Mouse (Mus musculus) CD4-positive, CD25-positive, alpha-beta regulatory T cell, adult 4 months (primary cell): ENCODE results near the gene Ofcc1. TPM values are rescaled to one million over a fixed set of nuclear protein-coding genes. Genes with fewer than 3 reads are reported as not detected.

Experiments
- ATAC-seq: one replicate; pipeline ENCODE4 v1.8.0; 2017
- polyA plus RNA-seq, 2 experiments: library from polyadenylated mRNA; unstranded; fragments of 100-300 nt; shearing (Covaris generic); gene quantifications; one replicate each; pipeline ENCODE4 v1.2.1; 2017

Ofcc1 gene
- polyA plus RNA-seq, 2 experiments from 2014 or later, result not detected

DNA sequence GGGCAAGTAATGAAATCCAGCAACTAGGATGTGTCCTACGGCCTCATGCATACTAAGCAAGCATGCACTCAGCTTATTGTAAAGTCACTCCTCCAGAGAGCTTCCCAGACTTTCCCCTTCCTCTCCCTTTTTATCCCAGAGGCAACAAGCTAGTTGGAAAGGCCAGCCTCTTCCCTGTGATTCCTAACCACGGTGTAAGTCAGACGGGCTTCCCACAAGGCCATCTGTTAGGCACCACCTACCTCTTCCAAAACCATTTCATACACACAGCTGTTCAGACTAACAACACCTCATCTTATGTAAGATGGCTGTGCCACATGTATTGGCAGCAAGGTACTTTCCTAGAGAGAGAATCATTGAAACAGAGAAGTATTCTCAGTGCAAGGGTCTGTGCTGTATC lies 124.9 kb downstream of the Ofcc1 start:
- ATAC-seq, result no peak

DNA sequence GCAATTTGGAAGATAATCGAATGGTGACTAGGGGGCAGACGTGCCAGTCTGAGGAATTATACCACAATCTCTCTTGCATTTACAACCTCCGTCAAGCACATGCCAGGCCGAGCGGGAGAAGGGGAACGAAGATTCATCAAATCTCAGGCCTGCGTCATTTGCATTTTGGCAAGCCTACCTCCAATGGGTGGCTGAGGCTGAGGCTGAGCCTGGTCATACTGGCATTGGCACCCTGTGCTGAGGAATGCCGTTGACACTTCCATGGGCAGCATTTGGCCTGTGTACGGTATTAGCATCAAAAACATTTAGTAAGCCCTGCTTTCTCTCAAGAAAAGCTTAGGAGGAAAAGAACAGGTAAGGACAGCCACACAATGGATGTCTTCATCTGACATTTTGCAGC lies 152.9 kb downstream of the Ofcc1 start:
- ATAC-seq, result no peak

- no peak for ATAC-seq
Observed at GRCm38 (mm10) chr13:40181786-40182185, 179.5 kb downstream of the Ofcc1 start.

DNA sequence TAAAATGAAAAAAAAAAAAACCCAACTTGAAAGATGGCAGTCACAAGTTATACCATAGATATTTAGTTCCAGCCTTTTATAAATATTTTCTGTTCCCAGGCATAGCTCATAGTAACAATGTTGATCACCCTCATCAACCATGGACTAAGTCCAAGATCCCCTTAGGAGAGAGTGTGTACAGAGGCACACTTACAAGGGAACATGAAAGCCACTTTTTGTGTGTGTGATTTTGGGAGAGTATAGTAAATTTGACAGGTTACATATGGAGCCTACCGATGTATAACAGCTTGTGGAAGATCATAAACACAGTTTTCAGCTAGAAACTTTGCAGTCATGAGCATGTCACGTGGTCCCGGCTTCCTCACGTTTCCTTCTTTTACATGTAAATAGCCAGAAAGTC lies 189.5 kb downstream of the Ofcc1 start:
- ATAC-seq, result no peak

- no peak for ATAC-seq
Observed at GRCm38 (mm10) chr13:40167871-40168270, 193.4 kb downstream of the Ofcc1 start.

DNA sequence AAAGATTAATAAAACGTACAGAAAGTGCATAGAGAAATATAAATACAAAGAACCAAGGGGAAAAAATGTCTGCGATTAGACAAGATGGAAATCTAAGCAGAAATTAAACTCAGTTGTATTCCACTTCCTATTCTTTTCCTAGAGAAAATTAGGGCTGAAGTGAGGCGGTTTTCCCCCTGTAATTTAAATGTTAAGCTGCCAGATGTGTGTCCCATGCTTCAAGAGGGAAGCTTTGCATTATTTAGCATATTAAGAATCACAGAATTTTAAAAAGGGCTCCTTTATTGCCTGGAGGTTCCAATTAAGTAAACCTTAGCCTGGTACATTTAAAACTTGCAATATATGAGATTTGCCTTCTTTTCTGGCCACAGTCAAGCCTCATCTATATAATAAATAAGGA lies 205.8 kb downstream of the Ofcc1 start:
- ATAC-seq, result no peak

- no peak for ATAC-seq
Observed at GRCm38 (mm10) chr13:40139906-40140305, 221.3 kb downstream of the Ofcc1 start.

DNA sequence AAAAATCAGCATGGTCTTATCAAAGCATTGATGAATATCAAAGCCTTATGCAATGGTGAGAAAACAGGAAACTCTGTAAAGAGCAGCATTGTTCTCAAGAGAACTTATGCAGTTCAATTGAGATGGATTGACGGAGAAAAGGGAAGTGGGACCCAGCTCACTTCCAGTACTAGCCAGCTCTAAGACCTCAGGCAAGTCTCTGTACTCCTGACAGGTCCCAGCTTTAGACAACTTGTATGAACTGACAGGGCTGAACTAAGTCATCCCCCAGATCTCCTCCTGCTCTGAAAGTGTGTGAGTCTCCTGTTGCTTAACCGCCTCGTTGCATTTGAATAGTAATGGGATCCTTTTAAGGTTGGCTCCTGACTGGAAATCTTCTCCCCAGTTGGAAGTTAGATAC lies 225.2 kb downstream of the Ofcc1 start:
- no peak for ATAC-seq

GRCm38 (mm10) chr13:40135670-40136069 lies 225.6 kb downstream of the Ofcc1 start:
- ATAC-seq, result no peak

- ATAC-seq, result no peak
Observed at GRCm38 (mm10) chr13:40123868-40124267, 237.4 kb downstream of the Ofcc1 start.

DNA sequence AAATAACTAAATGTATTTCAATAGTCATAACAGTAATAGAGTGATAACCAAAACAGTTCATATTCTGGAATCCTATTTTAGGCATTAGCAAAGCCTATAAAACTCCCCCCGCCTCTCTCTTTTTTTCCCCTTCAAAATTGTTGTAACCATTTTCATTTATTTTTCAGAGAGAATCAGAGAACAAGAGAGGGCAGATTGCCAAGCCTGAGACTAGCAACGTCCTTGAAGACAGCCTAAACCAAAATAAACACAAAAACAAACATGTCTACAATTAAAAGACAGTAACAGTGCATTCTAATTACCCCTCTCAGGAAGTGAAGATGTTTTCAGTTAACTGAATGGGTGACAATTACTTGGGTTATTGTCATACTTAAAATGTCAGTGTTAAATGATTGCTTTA lies 248.9 kb downstream of the Ofcc1 start:
- no peak for ATAC-seq

DNA sequence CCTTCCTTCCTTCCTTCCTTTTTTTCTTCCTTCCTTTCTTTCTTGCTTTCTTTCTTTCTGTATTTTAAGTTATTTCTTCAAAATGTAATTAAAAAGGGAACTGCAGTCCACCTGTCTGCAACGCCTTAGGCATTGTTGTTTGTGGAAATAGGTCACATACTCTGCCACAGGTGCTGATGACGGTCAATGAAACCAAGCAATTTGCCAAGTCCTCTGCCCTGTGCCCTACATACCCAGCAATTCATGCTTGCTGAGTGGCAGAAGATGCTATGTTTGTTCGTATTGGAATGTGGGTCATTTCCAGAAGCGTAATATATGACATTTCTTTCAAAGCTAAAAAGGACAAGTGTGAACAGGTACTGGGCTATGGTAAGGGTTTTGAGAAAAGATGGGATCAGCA lies 285.0 kb downstream of the Ofcc1 start:
- no peak for ATAC-seq

GRCm38 (mm10) chr13:40074850-40075416 lies 286.3 kb downstream of the Ofcc1 start:
- no peak for ATAC-seq

DNA sequence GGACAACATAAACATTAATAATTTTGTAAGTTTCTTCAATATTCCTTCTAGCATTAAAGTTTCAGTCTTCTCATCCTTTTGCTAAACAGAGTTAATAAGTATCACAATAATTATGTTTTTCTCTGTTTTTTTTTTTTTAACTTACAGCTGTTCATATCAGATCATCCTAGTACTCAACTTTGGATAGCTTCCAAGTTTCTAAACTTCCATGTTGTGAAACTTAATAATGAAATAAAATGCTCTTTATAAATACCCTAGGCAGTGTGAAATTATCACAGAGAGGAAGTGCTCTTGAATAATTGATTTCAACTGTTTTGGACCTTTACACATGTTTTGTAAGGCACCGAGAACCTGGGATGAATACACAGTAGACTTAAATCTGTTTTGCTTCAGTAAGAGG lies 291.2 kb downstream of the Ofcc1 start:
- no peak for ATAC-seq

DNA sequence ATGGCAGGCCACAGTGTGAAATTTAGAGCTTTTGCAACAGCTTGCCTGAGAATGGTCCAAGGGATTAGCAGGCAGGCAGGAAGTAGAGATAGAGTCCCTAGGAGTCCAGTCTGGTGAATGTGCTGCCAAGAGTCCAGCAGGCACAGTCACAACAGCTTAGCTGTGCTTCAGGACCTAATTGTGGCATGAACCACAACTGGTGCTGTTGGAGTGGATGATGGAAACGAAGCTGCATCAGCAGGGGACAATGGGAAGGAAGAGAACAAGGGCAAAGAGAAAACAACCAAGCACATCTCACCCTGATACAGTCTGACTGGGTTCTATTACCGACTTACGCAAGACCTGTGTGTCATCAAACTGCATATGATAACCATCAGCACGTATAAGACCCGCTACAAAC lies 300.0 kb downstream of the Ofcc1 start:
- ATAC-seq, result no peak

GRCm38 (mm10) chr13:40037881-40038280 lies 323.4 kb downstream of the Ofcc1 start:
- no peak for ATAC-seq

DNA sequence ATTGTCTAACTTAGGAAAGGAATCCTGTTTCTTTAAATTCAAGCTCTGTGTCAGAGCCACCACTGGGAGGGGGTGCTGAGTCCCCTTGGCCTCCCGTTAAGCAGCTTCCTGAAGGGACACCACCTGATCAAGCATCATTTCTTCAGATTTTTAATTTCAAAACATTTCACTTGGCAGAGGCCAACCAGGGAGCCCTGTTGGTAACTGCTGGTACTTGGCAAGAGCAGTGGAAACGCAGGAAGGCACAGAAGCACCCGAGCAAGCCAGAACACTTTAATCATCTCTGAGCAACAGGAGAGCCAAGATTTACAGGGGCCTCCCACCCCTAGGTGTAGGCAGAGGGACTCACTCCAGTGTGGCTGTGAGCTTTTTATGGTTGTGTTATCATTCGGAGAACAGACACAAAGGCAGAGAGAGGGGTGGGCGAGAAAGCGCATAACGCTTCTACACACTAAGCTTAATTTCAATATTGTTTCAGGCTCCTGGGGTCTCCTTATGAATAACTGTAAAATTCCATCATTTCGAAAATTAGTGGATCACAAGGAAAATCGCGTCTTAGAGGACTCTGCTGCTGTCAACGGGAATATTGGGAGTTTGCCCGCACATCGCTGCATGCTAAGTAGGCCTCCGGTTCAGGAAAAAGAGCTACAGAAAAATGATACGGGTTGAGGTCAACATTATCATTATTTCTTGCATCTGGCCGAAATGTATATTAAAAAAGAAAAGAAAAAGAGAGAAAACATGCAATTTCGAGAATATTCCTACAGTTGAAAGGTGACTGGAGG lies 324.1 kb downstream of the Ofcc1 start:
- ATAC-seq, result no peak

DNA sequence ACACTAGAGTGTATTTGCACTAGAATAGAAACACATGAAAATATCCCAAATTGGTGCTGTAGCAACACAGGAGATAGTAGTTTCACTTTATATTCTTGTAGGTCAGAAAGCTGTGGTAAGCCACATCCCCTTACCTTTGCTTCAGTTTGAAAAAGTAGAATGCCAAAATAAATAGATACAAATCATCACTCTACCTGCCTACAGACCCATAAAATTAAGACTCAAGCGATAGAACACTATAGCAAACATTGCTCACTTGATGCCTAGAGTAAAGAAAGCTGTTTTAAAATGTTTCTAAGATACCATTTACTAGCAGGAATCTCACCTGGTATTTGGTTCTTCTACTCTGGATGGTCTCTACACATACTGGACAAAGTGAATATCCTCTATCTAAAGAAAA lies 331.8 kb downstream of the Ofcc1 start:
- ATAC-seq, result no peak

DNA sequence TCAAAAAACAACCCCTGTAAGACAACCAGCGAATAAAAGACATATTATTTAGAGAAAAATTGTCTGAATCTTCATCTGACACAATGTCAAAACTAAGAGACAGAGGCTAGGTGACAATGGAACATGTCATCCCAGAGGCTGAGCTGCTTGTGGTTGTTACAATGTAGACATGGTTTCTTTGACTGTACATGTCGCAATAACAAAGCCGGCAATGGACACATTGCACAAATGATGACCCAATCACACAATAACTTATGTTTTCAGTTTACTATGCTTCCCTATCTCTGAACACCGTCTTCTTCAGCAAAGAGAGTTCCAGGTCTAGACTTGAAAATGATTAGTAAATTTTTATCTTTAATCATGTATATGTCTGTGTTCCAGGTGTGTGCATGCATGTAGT lies 332.4 kb downstream of the Ofcc1 start:
- ATAC-seq, result no peak

- ATAC-seq, result no peak
Observed at GRCm38 (mm10) chr13:40025816-40026215, 335.4 kb downstream of the Ofcc1 start.

GRCm38 (mm10) chr13:40023201-40023777 lies 338.0 kb downstream of the Ofcc1 start:
- no peak for ATAC-seq

GRCm38 (mm10) chr13:40022609-40023008 lies 338.6 kb downstream of the Ofcc1 start:
- ATAC-seq, result no peak

DNA sequence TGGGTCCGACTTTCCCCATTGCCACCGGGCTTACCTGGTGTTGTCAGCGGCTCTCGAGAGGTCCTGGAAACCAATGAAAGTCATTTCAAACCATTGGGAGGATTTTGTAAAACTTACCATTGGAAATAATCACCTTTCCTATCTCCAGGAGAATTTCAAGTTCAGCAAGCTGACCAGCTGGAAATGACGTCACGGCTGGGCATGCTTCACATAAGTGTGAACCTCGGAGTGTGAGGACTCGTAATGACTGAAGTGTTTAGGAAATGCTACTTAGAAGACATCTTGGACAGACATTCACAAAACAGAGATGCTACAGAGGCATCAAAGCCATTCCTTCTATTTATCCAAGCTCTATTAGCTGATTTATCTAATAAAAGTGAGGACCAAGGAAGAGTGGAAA lies 361.0 kb downstream of the Ofcc1 start:
- ATAC-seq, result no peak

GRCm38 (mm10) chr13:39997901-39998300 lies 363.3 kb downstream of the Ofcc1 start:
- no peak for ATAC-seq
